Mouse (Mus musculus) embryonic facial prominence, embryonic 12.5 days (tissue): Measurements from ENCODE around the gene St8sia2. TPM values are rescaled to one million over a fixed set of nuclear protein-coding genes. Genes with fewer than 3 reads are reported as not detected.

ENCODE experiments used
- ATAC-seq: fragments of 200-750 bp; cut with Nextera tagmentation; 2 replicates; pipeline ENCODE4 v1.8.0; 2017; ENCODE audit not compliant: insufficient number of reproducible peaks, insufficient read depth, low FRiP score, low TSS enrichment
- H3K27ac ChIP-seq: fragments of 300-500 bp; sonication (generic); 2 replicates; pipeline ENCODE4 v1.5.1; 2016; ENCODE audit warnings: mild to moderate bottlenecking
- H3K27me3 ChIP-seq: fragments of 300-500 bp; sonication (generic); 2 replicates; pipeline ENCODE4 v1.6.1; 2016; ENCODE audit warnings: mild to moderate bottlenecking, moderate library complexity
- H3K36me3 ChIP-seq: fragments of 300-500 bp; sonication (generic); 2 replicates; pipeline ENCODE4 v1.6.1; 2016; ENCODE audit warnings: mild to moderate bottlenecking
- H3K4me1 ChIP-seq: fragments of 300-500 bp; sonication (generic); 2 replicates; pipeline ENCODE4 v1.6.1; 2016
- H3K4me2 ChIP-seq: fragments of 300-500 bp; sonication (generic); replicated peaks from 2 replicates; pipeline ENCODE4 v1.6.1; 2016; ENCODE audit warnings: mild to moderate bottlenecking, moderate library complexity
- H3K4me3 ChIP-seq: fragments of 300-500 bp; sonication (generic); 2 replicates; pipeline ENCODE4 v1.5.1; 2016; ENCODE audit warnings: mild to moderate bottlenecking
- H3K9ac ChIP-seq: fragments of 300-500 bp; sonication (generic); 2 replicates; pipeline ENCODE4 v1.6.1; 2016; ENCODE audit warnings: mild to moderate bottlenecking, moderate library complexity
- H3K9me3 ChIP-seq: fragments of 300-500 bp; sonication (generic); 2 replicates; pipeline ENCODE4 v1.6.1; 2016; ENCODE audit warnings: mild to moderate bottlenecking, moderate library complexity
- WGBS: fragments of 180-500 bp; shearing (Covaris S2); methylation state at CpG from one replicate; pipeline ENCODE4 v1.1.7; 2016; 5-methylcytosine and 5-hydroxymethylcytosine counted together
- polyA plus RNA-seq: library from polyadenylated mRNA; unstranded; fragments of >200 nt; fragmentation: Nextera tagmentation; extraction: Ambion mirVana; gene quantifications from 2 replicates; pipeline ENCODE4 v1.2.1, GENCODE M21; 2016

Gene St8sia2
- polyA plus RNA-seq, 1 experiment from 2014 or later: 18.5 TPM

- Histone ChIP-seq H3K4me1 (peaks cover 3% of the 10 kb centered on the region; the same call in 1 of the 2 replicates), H3K9ac (no peak overlapping the region), H3K27ac (no peak overlapping the region), H3K4me2 (no peak overlapping the region), H3K9me3 (no peaks in the 10 kb centered on the region), H3K4me3 (no peak overlapping the region), H3K36me3 (no peaks in the 10 kb centered on the region), H3K27me3 (no peaks in the 10 kb centered on the region)
- 69% methylated on average over 5 of the region's 5 CpGs for WGBS
- ATAC-seq: no peak
Measured at GRCm38 (mm10) chr7:73909432-73910205, 103.9 kb downstream of the St8sia2 start.

GRCm38 (mm10) chr7:73894506-73894905 lies 119.0 kb downstream of the St8sia2 start:
- Histone ChIP-seq H3K27ac (no peak overlapping the region), H3K27me3 (0 out of 2 replicates have a peak, but pooled peaks cover 2% of the 10 kb centered on the region), H3K9me3 (no peaks in the 10 kb centered on the region), H3K4me1 (peaks cover 6% of the 10 kb centered on the region; the same call in 1 of the 2 replicates), H3K9ac (no peak overlapping the region), H3K4me3 (no peak overlapping the region), H3K4me2 (no peak overlapping the region), H3K36me3 (no peaks in the 10 kb centered on the region)
- no peak for ATAC-seq
- WGBS: 59% methylated on average over 6 of the region's 6 CpGs

- 83% methylated on average over 5 of the region's 5 CpGs for WGBS
- no peak overlapping the region for H3K4me2 ChIP-seq
Measured at GRCm38 (mm10) chr7:73891830-73892229, 121.7 kb downstream of the St8sia2 start.

GRCm38 (mm10) chr7:73890891-73891610 lies 122.4 kb downstream of the St8sia2 start:
- Histone ChIP-seq H3K9ac (no peak overlapping the region), H3K9me3 (no peaks in the 10 kb centered on the region), H3K27ac (no peak overlapping the region), H3K4me3 (no peak overlapping the region), H3K36me3 (no peaks in the 10 kb centered on the region), H3K27me3 (0 out of 2 replicates have a peak, but pooled peaks cover 2% of the 10 kb centered on the region), H3K4me2 (no peak overlapping the region), H3K4me1 (peaks cover 7% of the 10 kb centered on the region; the same call in 1 of the 2 replicates)
- 88% methylated on average over 9 of the region's 9 CpGs for WGBS
- ATAC-seq: no peak

More at GRCm38 (mm10) chr7:73891830-73892229, 121.7 kb downstream of the St8sia2 start:
- ATAC-seq: no peak
- no peaks in the 10 kb centered on the region for H3K36me3 ChIP-seq
- no peaks in the 10 kb centered on the region for H3K9me3 ChIP-seq
- no peak overlapping the region for H3K4me3 ChIP-seq
- peaks cover 6% of the 10 kb centered on the region; the same call in 1 of the 2 replicates for H3K4me1 ChIP-seq
- H3K27me3 ChIP-seq: 0 out of 2 replicates have a peak, but pooled peaks cover 2% of the 10 kb centered on the region
- no peak overlapping the region for H3K9ac ChIP-seq
- H3K27ac ChIP-seq: no peak overlapping the region

- Histone ChIP-seq H3K9ac (no peak overlapping the region), H3K27ac (no peak overlapping the region), H3K4me3 (no peak overlapping the region), H3K9me3 (no peaks in the 10 kb centered on the region), H3K4me2 (no peak overlapping the region), H3K27me3 (0 out of 2 replicates have a peak, but pooled peaks cover 1% of the 10 kb centered on the region), H3K36me3 (no peaks in the 10 kb centered on the region), H3K4me1 (peaks cover 11% of the 10 kb centered on the region; the same call in 1 of the 2 replicates)
- WGBS: 93% methylated on average over 5 of the region's 5 CpGs
- no peak for ATAC-seq
Measured at GRCm38 (mm10) chr7:73890466-73890865, 123.0 kb downstream of the St8sia2 start.
